Mouse (Mus musculus) forebrain, embryonic 13.5 days (tissue): ENCODE measurements around the gene Olfr70. TPM values are rescaled to one million over a fixed set of nuclear protein-coding genes. Genes with fewer than 3 reads are reported as not detected.

Experiments used
- ATAC-seq: fragments of 200-750 bp; cut with Nextera tagmentation; 2 replicates; pipeline ENCODE4 v1.8.0; 2017
- H3K27ac ChIP-seq: fragments of 300-500 bp; sonication (generic); 2 replicates; pipeline ENCODE4 v1.5.1; 2015; ENCODE audit warnings: inconsistent platforms, mild to moderate bottlenecking, moderate library complexity
- H3K27me3 ChIP-seq: fragments of 300-500 bp; sonication (generic); 2 replicates; pipeline ENCODE4 v1.6.1; 2015; ENCODE audit warnings: mild to moderate bottlenecking, inconsistent platforms
- H3K36me3 ChIP-seq: fragments of 300-500 bp; sonication (generic); 2 replicates; pipeline ENCODE4 v1.6.1; 2015; ENCODE audit warnings: mild to moderate bottlenecking, inconsistent platforms; ENCODE audit not compliant: poor library complexity, severe bottlenecking
- H3K4me1 ChIP-seq: fragments of 300-500 bp; sonication (generic); 2 replicates; pipeline ENCODE4 v1.6.1; 2015; ENCODE audit warnings: inconsistent platforms
- H3K4me2 ChIP-seq: fragments of 300-500 bp; sonication (generic); 2 replicates; pipeline ENCODE4 v1.6.1; 2015; ENCODE audit warnings: inconsistent platforms, mild to moderate bottlenecking, moderate library complexity
- H3K4me3 ChIP-seq: fragments of 300-500 bp; sonication (generic); 2 replicates; pipeline ENCODE4 v1.5.1; 2015; ENCODE audit warnings: mild to moderate bottlenecking, inconsistent platforms
- H3K9ac ChIP-seq: fragments of 300-500 bp; sonication (generic); 2 replicates; pipeline ENCODE4 v1.6.1; 2015; ENCODE audit warnings: mild to moderate bottlenecking, inconsistent platforms
- H3K9me3 ChIP-seq: fragments of 300-500 bp; sonication (generic); replicated peaks from 2 replicates; pipeline ENCODE4 v1.6.1; 2016; ENCODE audit warnings: inconsistent platforms
- WGBS: fragments of 180-500 bp; shearing (Covaris S2); methylation state at CpG from one replicate; pipeline ENCODE4 v1.1.7; 2015; 5-methylcytosine and 5-hydroxymethylcytosine counted together
- polyA plus RNA-seq: library from polyadenylated mRNA; unstranded; fragments of >200 nt; fragmentation: Nextera tagmentation; extraction: Ambion mirVana; gene quantifications from 2 replicates; pipeline ENCODE4 v1.2.1, GENCODE M21; 2015

Gene Olfr70
- polyA plus RNA-seq, 1 experiment from 2014 or later, result not detected

DNA sequence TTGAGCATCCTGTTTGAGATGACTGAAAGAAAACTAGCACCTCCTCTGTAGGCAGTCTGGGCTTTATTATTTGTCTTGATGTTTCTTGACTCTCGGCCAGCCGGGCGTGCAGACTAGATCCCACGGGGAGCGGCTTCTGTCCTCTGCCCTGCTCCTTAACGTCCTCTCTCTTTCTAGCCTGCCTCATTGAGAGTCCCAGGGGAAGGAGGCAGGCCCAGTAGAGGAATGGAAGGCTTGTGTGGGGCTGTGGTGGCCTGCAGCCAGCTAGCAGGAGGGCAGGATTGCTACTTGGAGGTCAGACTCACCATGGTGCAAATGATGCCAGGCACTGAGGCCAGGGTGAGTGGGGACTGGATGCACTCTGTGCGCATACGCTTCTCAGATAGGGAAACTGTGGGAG lies 3.2 kb upstream of the Olfr70 start:
- WGBS, result 85% methylated on average over 8 of the region's 8 CpGs
- Histone ChIP-seq H3K9me3 (no peaks in the 10 kb centered on the region), H3K4me1 (0 out of 2 replicates have a peak, but pooled peaks cover 4% of the 10 kb centered on the region), H3K36me3 (no peaks in the 10 kb centered on the region), H3K27me3 (no peaks in the 10 kb centered on the region), H3K4me3 (no peak overlapping the region), H3K9ac (no peak overlapping the region), H3K4me2 (no peak overlapping the region), H3K27ac (no peak overlapping the region)
- ATAC-seq, result no peak

DNA sequence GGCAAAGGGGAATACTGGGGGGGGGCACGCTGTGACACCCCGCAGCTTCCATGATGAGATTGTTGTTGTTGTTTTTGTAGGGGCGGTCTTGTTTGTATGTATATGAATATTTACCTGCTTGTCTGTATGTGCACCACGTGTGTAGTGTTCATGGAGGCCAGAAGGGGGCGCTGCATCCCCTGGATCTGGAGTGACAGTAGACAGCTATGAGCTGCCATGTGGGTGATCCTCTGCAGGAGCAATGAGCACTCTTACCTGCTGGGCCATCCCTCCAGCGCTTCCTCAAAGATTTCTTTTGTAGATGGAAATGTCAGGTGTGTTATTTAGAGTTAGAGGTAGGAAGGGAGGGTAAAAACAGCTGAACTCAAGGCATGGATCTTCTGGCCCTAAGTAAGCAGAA lies 2.8 kb upstream of the Olfr70 start:
- WGBS, result 77% methylated on average over 6 of the region's 6 CpGs

GRCm38 (mm10) chr4:43696561-43696960 lies 4.0 kb downstream of the Olfr70 start:
- Histone ChIP-seq H3K27me3 (no peaks in the 10 kb centered on the region), H3K27ac (no peak overlapping the region), H3K9me3 (no peaks in the 10 kb centered on the region), H3K4me3 (no peak overlapping the region), H3K4me2 (no peak overlapping the region), H3K36me3 (0 out of 2 replicates have a peak, but pooled peaks cover 5% of the 10 kb centered on the region), H3K4me1 (no peaks in the 10 kb centered on the region), H3K9ac (no peak overlapping the region)
- 82% methylated on average over 13 of the region's 13 CpGs for WGBS
- 0 out of 2 replicates have a peak, but pooled peaks have one; percentile 16 for ATAC-seq

More for the DNA sequence above, 2.8 kb upstream of the Olfr70 start:
- no peak for ATAC-seq
- Histone ChIP-seq H3K4me3 (no peak overlapping the region), H3K36me3 (no peaks in the 10 kb centered on the region), H3K9ac (no peak overlapping the region), H3K4me2 (no peak overlapping the region), H3K27ac (no peak overlapping the region), H3K4me1 (0 out of 2 replicates have a peak, but pooled peaks cover 4% of the 10 kb centered on the region), H3K9me3 (no peaks in the 10 kb centered on the region), H3K27me3 (no peaks in the 10 kb centered on the region)

DNA sequence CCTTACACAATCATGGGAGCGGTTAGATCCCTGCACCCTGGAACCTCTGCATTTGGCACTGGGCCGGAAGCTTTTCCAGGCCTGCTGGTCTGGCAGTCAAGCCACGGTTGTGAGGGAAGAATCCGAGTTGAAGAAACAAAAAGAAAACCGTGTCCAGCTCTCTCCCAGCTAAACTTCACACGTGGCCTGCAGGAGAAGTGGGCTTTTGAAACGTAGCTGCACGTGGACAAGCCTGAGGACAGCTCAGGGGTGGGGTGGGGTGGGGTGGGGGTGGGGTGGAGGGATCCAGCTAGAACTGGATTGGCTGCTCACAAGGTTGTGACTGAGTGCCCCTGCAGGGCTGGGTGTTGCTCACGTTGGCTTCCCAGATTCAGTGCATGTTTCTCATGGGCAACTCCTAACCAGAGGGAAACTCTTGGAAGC lies 5.3 kb downstream of the Olfr70 start:
- 34% methylated on average over 9 of the region's 9 CpGs for WGBS
- no peak overlapping the region for H3K27ac ChIP-seq
- no peaks in the 10 kb centered on the region for H3K27me3 ChIP-seq
- no peaks in the 10 kb centered on the region for H3K4me1 ChIP-seq
- H3K4me2 ChIP-seq, result no peak overlapping the region
- no peaks in the 10 kb centered on the region for H3K9me3 ChIP-seq
- H3K4me3 ChIP-seq, result no peak overlapping the region
- H3K36me3 ChIP-seq, result peaks cover 14% of the 10 kb centered on the region
- no peak for ATAC-seq
- H3K9ac ChIP-seq, result no peak overlapping the region

DNA sequence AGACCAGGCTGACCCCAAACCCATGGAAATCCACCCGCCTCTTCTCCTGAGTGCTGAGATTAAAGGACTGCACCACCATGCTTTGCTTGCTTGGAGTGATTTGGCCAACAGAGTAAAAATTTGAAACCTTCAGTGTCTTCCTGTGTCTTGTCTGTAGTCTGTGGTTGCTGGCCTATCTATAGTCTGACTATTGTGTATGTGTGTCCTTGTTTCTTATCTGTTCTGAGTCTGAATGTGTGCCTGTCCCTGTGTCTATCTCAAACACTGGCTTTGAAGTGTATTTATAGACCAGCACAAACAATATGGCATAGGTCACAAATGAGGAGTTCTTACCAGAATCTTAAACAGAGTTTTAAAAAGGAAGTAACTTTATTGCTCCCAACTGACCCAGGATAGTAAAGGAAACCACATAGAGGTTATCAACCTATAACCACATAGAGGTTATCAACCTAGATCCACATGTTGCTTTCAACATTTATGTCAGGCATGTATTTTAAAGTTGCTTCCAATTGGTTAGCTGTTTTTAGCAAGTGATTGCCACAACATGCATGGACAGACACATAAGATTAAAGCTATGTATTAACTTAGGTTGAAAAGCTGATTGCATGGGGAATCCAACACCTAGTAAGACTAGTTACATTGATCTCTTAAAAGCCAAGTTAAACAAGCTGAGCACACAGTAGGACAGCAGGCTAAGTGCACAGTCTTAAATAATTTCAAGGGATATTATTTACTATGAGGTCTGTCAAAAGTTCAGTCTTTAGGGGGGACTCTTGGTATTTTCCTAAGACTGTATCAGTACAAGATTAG lies 6.0 kb downstream of the Olfr70 start:
- WGBS, result 84% methylated on average over 1 of the region's 1 CpGs
- H3K9me3 ChIP-seq, result no peaks in the 10 kb centered on the region
- H3K4me3 ChIP-seq, result no peak overlapping the region
- ATAC-seq, result no peak
- H3K36me3 ChIP-seq, result peaks cover 20% of the 10 kb centered on the region
- no peak overlapping the region for H3K27ac ChIP-seq
- no peaks in the 10 kb centered on the region for H3K27me3 ChIP-seq
- H3K9ac ChIP-seq, result no peak overlapping the region
- H3K4me1 ChIP-seq, result no peaks in the 10 kb centered on the region
- no peak overlapping the region for H3K4me2 ChIP-seq

GRCm38 (mm10) chr4:43693806-43694241 lies 6.8 kb downstream of the Olfr70 start:
- Histone ChIP-seq H3K4me2 (no peak overlapping the region), H3K36me3 (peaks cover 28% of the 10 kb centered on the region), H3K9me3 (no peaks in the 10 kb centered on the region), H3K9ac (no peak overlapping the region), H3K27me3 (no peaks in the 10 kb centered on the region), H3K27ac (no peak overlapping the region), H3K4me1 (no peaks in the 10 kb centered on the region), H3K4me3 (no peak overlapping the region)
- 82% methylated on average over 5 of the region's 5 CpGs for WGBS
- ATAC-seq, result no peak

GRCm38 (mm10) chr4:43691026-43691425 lies 9.6 kb downstream of the Olfr70 start:
- no peaks in the 10 kb centered on the region for H3K27me3 ChIP-seq
- no peak overlapping the region for H3K4me3 ChIP-seq
- no peak for ATAC-seq
- H3K4me1 ChIP-seq, result no peaks in the 10 kb centered on the region
- 82% methylated on average over 5 of the region's 5 CpGs for WGBS
- H3K36me3 ChIP-seq, result peaks cover 54% of the 10 kb centered on the region
- no peak overlapping the region for H3K27ac ChIP-seq
- H3K9ac ChIP-seq, result no peak overlapping the region
- no peak overlapping the region for H3K4me2 ChIP-seq
- H3K9me3 ChIP-seq, result no peaks in the 10 kb centered on the region

DNA sequence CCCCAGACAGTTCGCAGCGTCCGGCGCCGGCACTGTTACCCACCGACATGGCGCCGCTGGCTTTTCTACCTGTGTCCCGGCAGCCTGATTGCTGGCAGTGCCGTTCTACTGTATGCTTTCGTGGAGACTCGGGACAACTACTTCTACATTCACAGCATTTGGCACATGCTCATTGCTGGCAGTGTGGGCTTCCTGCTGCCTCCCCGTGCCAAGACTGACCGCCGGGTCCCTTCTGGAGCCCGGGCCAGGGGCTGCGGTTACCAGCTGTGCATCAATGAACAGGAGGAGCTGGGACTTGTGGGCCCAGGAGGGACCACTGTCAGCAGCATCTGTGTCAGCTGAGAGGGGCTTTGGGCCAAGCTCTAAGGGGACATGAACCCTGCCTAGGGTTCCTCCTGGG lies 10.6 kb downstream of the Olfr70 start:
- WGBS, result 94% methylated on average over 17 of the region's 17 CpGs
- Histone ChIP-seq H3K4me1 (no peaks in the 10 kb centered on the region), H3K4me3 (no peak overlapping the region), H3K27me3 (no peaks in the 10 kb centered on the region), H3K27ac (no peak overlapping the region), H3K36me3 (peaks cover 64% of the 10 kb centered on the region), H3K4me2 (no peak overlapping the region), H3K9me3 (no peaks in the 10 kb centered on the region), H3K9ac (no peak overlapping the region)
- no peak for ATAC-seq

DNA sequence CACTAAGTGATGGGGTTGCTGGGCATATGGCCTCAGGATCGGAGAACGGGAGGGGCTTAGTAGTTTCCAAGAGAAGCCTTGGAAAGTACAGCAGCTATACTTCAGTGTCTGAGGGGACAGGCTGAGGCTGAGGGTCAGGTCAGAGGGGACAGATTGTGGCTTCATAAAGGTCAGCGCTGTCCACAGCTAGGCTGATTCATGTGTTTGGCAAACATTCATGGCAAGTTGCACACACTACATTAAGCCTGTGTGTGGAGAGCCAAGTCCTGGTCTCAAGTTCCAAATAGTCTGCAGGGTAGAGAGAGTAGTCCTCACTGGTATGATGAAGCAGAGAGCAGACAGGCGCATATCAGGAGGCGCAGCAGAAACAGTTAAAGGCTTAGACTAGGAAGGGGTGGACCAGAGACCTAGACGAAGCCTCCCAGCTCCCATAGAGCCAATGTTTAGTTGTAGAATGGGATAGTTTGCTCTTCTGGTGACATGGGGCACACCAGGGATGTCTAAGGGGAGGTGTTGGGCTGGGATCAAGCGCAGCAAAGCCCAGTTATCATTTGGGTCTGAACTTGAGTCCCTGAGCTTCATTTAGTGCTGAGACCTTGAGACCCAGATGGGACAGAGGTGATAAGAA lies 21.1 kb downstream of the Olfr70 start:
- H3K36me3 ChIP-seq, result peaks cover 96% of the 10 kb centered on the region
- 95% methylated on average over 7 of the region's 7 CpGs for WGBS

GRCm38 (mm10) chr4:43678541-43678940 lies 22.1 kb downstream of the Olfr70 start:
- no peaks in the 10 kb centered on the region for H3K4me1 ChIP-seq
- H3K27ac ChIP-seq, result no peak overlapping the region
- H3K4me3 ChIP-seq, result no peak overlapping the region
- H3K9me3 ChIP-seq, result no peaks in the 10 kb centered on the region
- WGBS, result 88% methylated on average over 6 of the region's 6 CpGs
- no peak overlapping the region for H3K4me2 ChIP-seq
- H3K36me3 ChIP-seq, result peaks cover 95% of the 10 kb centered on the region
- no peaks in the 10 kb centered on the region for H3K27me3 ChIP-seq
- no peak for ATAC-seq
- H3K9ac ChIP-seq, result no peak overlapping the region

More for the DNA sequence above, 21.1 kb downstream of the Olfr70 start:
- ATAC-seq, result no peak
- Histone ChIP-seq H3K9me3 (no peaks in the 10 kb centered on the region), H3K4me1 (no peaks in the 10 kb centered on the region), H3K27ac (no peak overlapping the region), H3K9ac (no peak overlapping the region), H3K4me3 (no peak overlapping the region), H3K27me3 (no peaks in the 10 kb centered on the region), H3K4me2 (no peak overlapping the region)

GRCm38 (mm10) chr4:43675608-43676007 lies 25.0 kb downstream of the Olfr70 start:
- no peak for ATAC-seq
- no peak overlapping the region for H3K27ac ChIP-seq
- H3K9ac ChIP-seq, result no peak overlapping the region
- 77% methylated on average over 4 of the region's 4 CpGs for WGBS
- H3K4me3 ChIP-seq, result no peak overlapping the region
- no peaks in the 10 kb centered on the region for H3K27me3 ChIP-seq
- H3K36me3 ChIP-seq, result peaks cover 67% of the 10 kb centered on the region
- H3K9me3 ChIP-seq, result no peaks in the 10 kb centered on the region
- no peak overlapping the region for H3K4me2 ChIP-seq
- H3K4me1 ChIP-seq, result peaks cover 20% of the 10 kb centered on the region

GRCm38 (mm10) chr4:43674974-43675373 lies 25.6 kb downstream of the Olfr70 start:
- Histone ChIP-seq H3K27me3 (no peaks in the 10 kb centered on the region), H3K9ac (no peak overlapping the region), H3K27ac (no peak overlapping the region), H3K4me3 (no peak overlapping the region), H3K36me3 (peaks cover 62% of the 10 kb centered on the region), H3K4me2 (no peak overlapping the region), H3K4me1 (peaks cover 27% of the 10 kb centered on the region), H3K9me3 (no peaks in the 10 kb centered on the region)
- 79% methylated on average over 5 of the region's 5 CpGs for WGBS
- no peak for ATAC-seq
